Mouse (Mus musculus): ENCODE measurements around the gene Pgpep1l.

GRCm38 (mm10) chr7:68272607-68273006 is 8.6 kb upstream of the Pgpep1l start:
- no peak for TF ChIP-seq MYOD1 (IDR thresholded peaks at IDR 0.05; ENCODE audit: control insufficient read depth in 1 of 3, insufficient read length in 2 of 3, low read depth in 2 of 3)
- TF ChIP-seq POLR2AphosphoS2 (IDR thresholded peaks at IDR 0.05; ENCODE audit: insufficient read length, low read depth): no peak
- TF ChIP-seq POLR2A (IDR thresholded peaks at IDR 0.05; ENCODE audit: insufficient read length, low read depth): no peak
- no peak for TF ChIP-seq USF1 (IDR thresholded peaks at IDR 0.05; ENCODE audit: low read depth)
